Mouse (Mus musculus): ENCODE results near the gene Cep19. TPM values are rescaled to one million over a fixed set of nuclear protein-coding genes. Genes with fewer than 3 reads are reported as not detected.

The Cep19 gene
- polyA plus RNA-seq, 1 experiment from 2014 or later = 51.0 TPM

GRCm38 (mm10) chr16:32114968-32115695, 15.5 kb downstream of the Cep19 start:
- Histone ChIP-seq H3K27ac (ENCODE audit: low read depth, low read length) (no peak overlapping the region), H3K4me2 (ENCODE audit: low read length) (0 out of 2 replicates have a peak overlapping the region, but pooled peaks have one; percentile 16), H3K9me3 (ENCODE audit: control insufficient read depth, low read length) (no peaks in the 10 kb centered on the region), H3K27me3 (replicated peaks; ENCODE audit: control insufficient read depth, insufficient read depth, low read length) (no peaks in the 10 kb centered on the region; the same call in 1 of the 2 replicates), H3K9ac (ENCODE audit: low read depth, low read length) (no peak overlapping the region), H3K4me3 (ENCODE audit: low read length) (no peak overlapping the region), H3K4me1 (ENCODE audit: control insufficient read depth, insufficient read depth, low read depth, low read length) (no peaks in the 10 kb centered on the region), H3K36me3 (ENCODE audit: control insufficient read depth, insufficient read depth, low read length) (no peaks in the 10 kb centered on the region)
- WGBS = 18% methylated on average over 15 of the region's 15 CpGs
- no peak for ATAC-seq

GRCm38 (mm10) chr16:32115781-32116180, 16.2 kb downstream of the Cep19 start:
- Histone ChIP-seq H3K9me3 (ENCODE audit: control insufficient read depth, low read length) (no peaks in the 10 kb centered on the region), H3K4me1 (ENCODE audit: control insufficient read depth, insufficient read depth, low read depth, low read length) (no peaks in the 10 kb centered on the region), H3K9ac (ENCODE audit: low read depth, low read length) (no peak overlapping the region), H3K4me2 (ENCODE audit: low read length) (no peak overlapping the region), H3K27ac (ENCODE audit: low read depth, low read length) (no peak overlapping the region), H3K36me3 (ENCODE audit: control insufficient read depth, insufficient read depth, low read length) (no peaks in the 10 kb centered on the region), H3K4me3 (ENCODE audit: low read length) (no peak overlapping the region), H3K27me3 (replicated peaks; ENCODE audit: control insufficient read depth, insufficient read depth, low read length) (no peaks in the 10 kb centered on the region; the same call in 1 of the 2 replicates)
- ATAC-seq = no peak
- WGBS = 78% methylated on average over 6 of the region's 6 CpGs

- no peaks in the 10 kb centered on the region for H3K4me1 ChIP-seq (ENCODE audit: control insufficient read depth, insufficient read depth, low read depth, low read length)
- H3K4me2 ChIP-seq (ENCODE audit: low read length) = no peak overlapping the region
- no peak overlapping the region for H3K27ac ChIP-seq (ENCODE audit: low read depth, low read length)
- H3K27me3 ChIP-seq (replicated peaks; ENCODE audit: control insufficient read depth, insufficient read depth, low read length) = no peaks in the 10 kb centered on the region; the same call in 1 of the 2 replicates
- no peaks in the 10 kb centered on the region for H3K9me3 ChIP-seq (ENCODE audit: control insufficient read depth, low read length)
- no peak overlapping the region for H3K9ac ChIP-seq (ENCODE audit: low read depth, low read length)
- no peak for ATAC-seq
- WGBS = 68% methylated on average over 5 of the region's 5 CpGs
- H3K4me3 ChIP-seq (ENCODE audit: low read length) = no peak overlapping the region
- no peaks in the 10 kb centered on the region for H3K36me3 ChIP-seq (ENCODE audit: control insufficient read depth, insufficient read depth, low read length)
These were observed 16.6 kb downstream of the Cep19 start for GRCm38 (mm10) chr16:32116186-32116585.

- WGBS = 79% methylated on average over 3 of the region's 3 CpGs
- Histone ChIP-seq H3K9ac (ENCODE audit: low read depth, low read length) (no peak overlapping the region), H3K4me3 (ENCODE audit: low read length) (no peak overlapping the region), H3K36me3 (ENCODE audit: control insufficient read depth, insufficient read depth, low read length) (no peaks in the 10 kb centered on the region), H3K4me2 (ENCODE audit: low read length) (no peak overlapping the region), H3K27me3 (replicated peaks; ENCODE audit: control insufficient read depth, insufficient read depth, low read length) (no peaks in the 10 kb centered on the region; the same call in 1 of the 2 replicates), H3K27ac (ENCODE audit: low read depth, low read length) (no peak overlapping the region), H3K9me3 (ENCODE audit: control insufficient read depth, low read length) (no peaks in the 10 kb centered on the region), H3K4me1 (ENCODE audit: control insufficient read depth, insufficient read depth, low read depth, low read length) (no peaks in the 10 kb centered on the region)
- no peak for ATAC-seq
These were observed 20.9 kb downstream of the Cep19 start for GRCm38 (mm10) chr16:32120454-32120853.

- Histone ChIP-seq H3K4me3 (ENCODE audit: low read length) (no peak overlapping the region), H3K27ac (ENCODE audit: low read depth, low read length) (no peak overlapping the region), H3K9me3 (ENCODE audit: control insufficient read depth, low read length) (no peaks in the 10 kb centered on the region), H3K4me2 (ENCODE audit: low read length) (no peak overlapping the region), H3K4me1 (ENCODE audit: control insufficient read depth, insufficient read depth, low read depth, low read length) (no peaks in the 10 kb centered on the region), H3K36me3 (ENCODE audit: control insufficient read depth, insufficient read depth, low read length) (no peaks in the 10 kb centered on the region), H3K27me3 (replicated peaks; ENCODE audit: control insufficient read depth, insufficient read depth, low read length) (no peaks in the 10 kb centered on the region), H3K9ac (ENCODE audit: low read depth, low read length) (no peak overlapping the region)
- no peak for ATAC-seq
- 88% methylated on average over 7 of the region's 7 CpGs for WGBS
These were observed 24.4 kb downstream of the Cep19 start for GRCm38 (mm10) chr16:32124020-32124419.

GRCm38 (mm10) chr16:32124444-32125335, 25.1 kb downstream of the Cep19 start:
- no peaks in the 10 kb centered on the region for H3K9me3 ChIP-seq (ENCODE audit: control insufficient read depth, low read length)
- H3K4me1 ChIP-seq (ENCODE audit: control insufficient read depth, insufficient read depth, low read depth, low read length) = no peaks in the 10 kb centered on the region
- ATAC-seq = no peak
- no peaks in the 10 kb centered on the region for H3K36me3 ChIP-seq (ENCODE audit: control insufficient read depth, insufficient read depth, low read length)
- no peak overlapping the region for H3K4me2 ChIP-seq (ENCODE audit: low read length)
- WGBS = 72% methylated on average over 17 of the region's 17 CpGs
- H3K9ac ChIP-seq (ENCODE audit: low read depth, low read length) = no peak overlapping the region
- no peak overlapping the region for H3K27ac ChIP-seq (ENCODE audit: low read depth, low read length)
- no peaks in the 10 kb centered on the region for H3K27me3 ChIP-seq (replicated peaks; ENCODE audit: control insufficient read depth, insufficient read depth, low read length)
- H3K4me3 ChIP-seq (ENCODE audit: low read length) = no peak overlapping the region

- no peaks in the 10 kb centered on the region for H3K4me1 ChIP-seq (ENCODE audit: control insufficient read depth, insufficient read depth, low read depth, low read length)
- WGBS = 97% methylated on average over 3 of the region's 3 CpGs
- H3K9ac ChIP-seq (ENCODE audit: low read depth, low read length) = no peak overlapping the region
- H3K36me3 ChIP-seq (ENCODE audit: control insufficient read depth, insufficient read depth, low read length) = no peaks in the 10 kb centered on the region
- no peaks in the 10 kb centered on the region for H3K27me3 ChIP-seq (replicated peaks; ENCODE audit: control insufficient read depth, insufficient read depth, low read length)
- H3K4me2 ChIP-seq (ENCODE audit: low read length) = no peak overlapping the region
- no peaks in the 10 kb centered on the region for H3K9me3 ChIP-seq (ENCODE audit: control insufficient read depth, low read length)
- no peak overlapping the region for H3K27ac ChIP-seq (ENCODE audit: low read depth, low read length)
- no peak overlapping the region for H3K4me3 ChIP-seq (ENCODE audit: low read length)
- ATAC-seq = no peak
These were observed 25.8 kb downstream of the Cep19 start for GRCm38 (mm10) chr16:32125364-32125763.

GRCm38 (mm10) chr16:32127046-32127445, 27.4 kb downstream of the Cep19 start:
- Histone ChIP-seq H3K27me3 (replicated peaks; ENCODE audit: control insufficient read depth, insufficient read depth, low read length) (no peaks in the 10 kb centered on the region), H3K4me3 (ENCODE audit: low read length) (no peak overlapping the region), H3K4me1 (ENCODE audit: control insufficient read depth, insufficient read depth, low read depth, low read length) (no peaks in the 10 kb centered on the region), H3K27ac (ENCODE audit: low read depth, low read length) (no peak overlapping the region), H3K9me3 (ENCODE audit: control insufficient read depth, low read length) (no peaks in the 10 kb centered on the region), H3K4me2 (ENCODE audit: low read length) (no peak overlapping the region), H3K36me3 (ENCODE audit: control insufficient read depth, insufficient read depth, low read length) (no peaks in the 10 kb centered on the region), H3K9ac (ENCODE audit: low read depth, low read length) (no peak overlapping the region)
- WGBS = 84% methylated on average over 4 of the region's 4 CpGs
- no peak for ATAC-seq

Data from hindbrain, embryonic 16.5 days (tissue).